Mouse (Mus musculus): ENCODE results near the gene B4galnt3. TPM values are rescaled to one million over a fixed set of nuclear protein-coding genes. Genes with fewer than 3 reads are reported as not detected.

B4galnt3 gene
- total and polyA plus RNA-seq, 2 experiments from 2014 or later, result 0.31 to 1.5 TPM

- Histone ChIP-seq H3K27me3 (ENCODE audit: insufficient read depth, low read length) (no peaks in the 10 kb centered on the region), H3K27ac (no peak overlapping the region), H3K4me2 (ENCODE audit: low read depth, low read length) (no peak overlapping the region), H3K9me3 (ENCODE audit: low read length) (no peaks in the 10 kb centered on the region), H3K36me3 (ENCODE audit: insufficient read depth, low read length) (no peaks in the 10 kb centered on the region), H3K4me3 (ENCODE audit: low read length) (no peak overlapping the region), H3K9ac (replicated peaks; ENCODE audit: low read length) (no peak overlapping the region), H3K4me1 (ENCODE audit: insufficient read depth, low read length) (no peaks in the 10 kb centered on the region)
- WGBS, result 92% methylated on average over 12 of the region's 12 CpGs
- no peak for TF ChIP-seq CTCF (IDR thresholded peaks at IDR 0.05; ENCODE audit: low read depth)
- no peak for ATAC-seq
- DNase-seq (ENCODE audit: low spot score), result no peak
Measured at GRCm38 (mm10) chr6:120185012-120185730, 109.2 kb downstream of the B4galnt3 start.

GRCm38 (mm10) chr6:120183771-120184170 lies 110.6 kb downstream of the B4galnt3 start:
- DNase-seq (ENCODE audit: low spot score) (no peak), ATAC-seq (no peak)
- Histone ChIP-seq H3K9me3 (ENCODE audit: low read length) (no peaks in the 10 kb centered on the region), H3K9ac (replicated peaks; ENCODE audit: low read length) (no peak overlapping the region), H3K36me3 (ENCODE audit: insufficient read depth, low read length) (no peaks in the 10 kb centered on the region), H3K27me3 (ENCODE audit: insufficient read depth, low read length) (no peaks in the 10 kb centered on the region), H3K27ac (no peak overlapping the region), H3K4me3 (ENCODE audit: low read length) (no peak overlapping the region), H3K4me1 (ENCODE audit: insufficient read depth, low read length) (no peaks in the 10 kb centered on the region), H3K4me2 (ENCODE audit: low read depth, low read length) (no peak overlapping the region)
- no peak for TF ChIP-seq CTCF (IDR thresholded peaks at IDR 0.05; ENCODE audit: low read depth)
- WGBS, result 87% methylated on average over 4 of the region's 4 CpGs

GRCm38 (mm10) chr6:120182160-120182559 lies 112.2 kb downstream of the B4galnt3 start:
- Histone ChIP-seq H3K9me3 (ENCODE audit: low read length) (no peaks in the 10 kb centered on the region), H3K9ac (replicated peaks; ENCODE audit: low read length) (no peak overlapping the region), H3K27me3 (ENCODE audit: insufficient read depth, low read length) (no peaks in the 10 kb centered on the region), H3K36me3 (ENCODE audit: insufficient read depth, low read length) (no peaks in the 10 kb centered on the region), H3K4me1 (ENCODE audit: insufficient read depth, low read length) (no peaks in the 10 kb centered on the region), H3K27ac (no peak overlapping the region), H3K4me2 (ENCODE audit: low read depth, low read length) (no peak overlapping the region), H3K4me3 (ENCODE audit: low read length) (no peak overlapping the region)
- TF ChIP-seq CTCF (IDR thresholded peaks at IDR 0.05; ENCODE audit: low read depth), result no peak
- WGBS, result 69% methylated on average over 5 of the region's 5 CpGs
- ATAC-seq, result no peak
- no peak for DNase-seq (ENCODE audit: low spot score)

GRCm38 (mm10) chr6:120180492-120180891 lies 113.9 kb downstream of the B4galnt3 start:
- no peak overlapping the region for H3K27ac ChIP-seq
- no peaks in the 10 kb centered on the region for H3K36me3 ChIP-seq (ENCODE audit: insufficient read depth, low read length)
- H3K27me3 ChIP-seq (ENCODE audit: insufficient read depth, low read length), result no peaks in the 10 kb centered on the region
- DNase-seq (ENCODE audit: low spot score), result no peak
- H3K9ac ChIP-seq (replicated peaks; ENCODE audit: low read length), result no peak overlapping the region
- no peak for ATAC-seq
- no peaks in the 10 kb centered on the region for H3K4me1 ChIP-seq (ENCODE audit: insufficient read depth, low read length)
- H3K9me3 ChIP-seq (ENCODE audit: low read length), result no peaks in the 10 kb centered on the region
- no peak for TF ChIP-seq CTCF (IDR thresholded peaks at IDR 0.05; ENCODE audit: low read depth)
- WGBS, result 76% methylated on average over 4 of the region's 4 CpGs
- H3K4me3 ChIP-seq (ENCODE audit: low read length), result no peak overlapping the region
- H3K4me2 ChIP-seq (ENCODE audit: low read depth, low read length), result no peak overlapping the region

- 73% methylated on average over 8 of the region's 8 CpGs for WGBS
- no peaks in the 10 kb centered on the region for H3K9me3 ChIP-seq (ENCODE audit: low read length)
- DNase-seq (ENCODE audit: low spot score) (no peak), ATAC-seq (no peak)
- no peaks in the 10 kb centered on the region for H3K27me3 ChIP-seq (ENCODE audit: insufficient read depth, low read length)
- no peak overlapping the region for H3K4me2 ChIP-seq (ENCODE audit: low read depth, low read length)
- no peaks in the 10 kb centered on the region for H3K4me1 ChIP-seq (ENCODE audit: insufficient read depth, low read length)
- no peak overlapping the region for H3K9ac ChIP-seq (replicated peaks; ENCODE audit: low read length)
- no peak for TF ChIP-seq CTCF (IDR thresholded peaks at IDR 0.05; ENCODE audit: low read depth)
- no peak overlapping the region for H3K27ac ChIP-seq
- H3K36me3 ChIP-seq (ENCODE audit: insufficient read depth, low read length), result no peaks in the 10 kb centered on the region
- H3K4me3 ChIP-seq (ENCODE audit: low read length), result no peak overlapping the region
Measured at GRCm38 (mm10) chr6:120179756-120180206, 114.6 kb downstream of the B4galnt3 start.

GRCm38 (mm10) chr6:120179044-120179755 lies 115.2 kb downstream of the B4galnt3 start:
- Histone ChIP-seq H3K4me1 (ENCODE audit: insufficient read depth, low read length) (no peaks in the 10 kb centered on the region), H3K27ac (no peak overlapping the region), H3K9ac (replicated peaks; ENCODE audit: low read length) (no peak overlapping the region), H3K36me3 (ENCODE audit: insufficient read depth, low read length) (no peaks in the 10 kb centered on the region), H3K4me3 (ENCODE audit: low read length) (no peak overlapping the region), H3K27me3 (ENCODE audit: insufficient read depth, low read length) (no peaks in the 10 kb centered on the region), H3K4me2 (ENCODE audit: low read depth, low read length) (no peak overlapping the region), H3K9me3 (ENCODE audit: low read length) (no peaks in the 10 kb centered on the region)
- DNase-seq (ENCODE audit: low spot score) (no peak), ATAC-seq (no peak)
- WGBS, result 87% methylated on average over 6 of the region's 6 CpGs
- no peak for TF ChIP-seq CTCF (IDR thresholded peaks at IDR 0.05; ENCODE audit: low read depth)

GRCm38 (mm10) chr6:120175650-120176049 lies 118.7 kb downstream of the B4galnt3 start:
- Histone ChIP-seq H3K4me3 (ENCODE audit: low read length) (no peak overlapping the region), H3K4me2 (ENCODE audit: low read depth, low read length) (no peak overlapping the region), H3K27ac (no peak overlapping the region), H3K27me3 (ENCODE audit: insufficient read depth, low read length) (no peaks in the 10 kb centered on the region), H3K4me1 (ENCODE audit: insufficient read depth, low read length) (no peaks in the 10 kb centered on the region), H3K9me3 (ENCODE audit: low read length) (no peaks in the 10 kb centered on the region), H3K9ac (replicated peaks; ENCODE audit: low read length) (no peak overlapping the region), H3K36me3 (ENCODE audit: insufficient read depth, low read length) (no peaks in the 10 kb centered on the region)
- 96% methylated on average over 4 of the region's 4 CpGs for WGBS
- no peak for TF ChIP-seq CTCF (IDR thresholded peaks at IDR 0.05; ENCODE audit: low read depth)
- DNase-seq (ENCODE audit: low spot score) (no peak), ATAC-seq (no peak)
